Comparison of ENCODE assay signal across 18 mouse cellular contexts in genomic region chr13:9766497-9766896, GRCm38 (mm10). TPM values are rescaled to one million over a fixed set of nuclear protein-coding genes. Genes with fewer than 3 reads are reported as not detected.
A peak's percentile ranks its signal among the peaks of the same experiment; 100 is the strongest.
DNase-seq lines count a peak whose midpoint lies in the region; ATAC-seq lines count a peak whose summit lies in the region.
"Had no signal": no experiment of that assay in that cellular context is flagged by ENCODE, and none has a peak within 500 bp of the region (broad histone marks: within the 10 kb centered on the region; RNA-seq: fewer than 3 reads in every experiment).

No protein-coding gene starts in this region.

- 18% methylated on average over 1 of the region's 1 CpGs for WGBS in limb, embryonic 10.5 days

- H3K4me1 ChIP-seq in megakaryocyte, embryonic 14.5 days: peaks cover 36% of the 10 kb centered on the region
- peaks cover 44% of the 10 kb centered on the region for H3K4me1 ChIP-seq in limb, embryonic 10.5 days

- ATAC-seq in megakaryocyte, adult 5-6 weeks (ENCODE audit: poor library complexity, severe bottlenecking): no peak
- ATAC-seq: hindbrain, embryonic 16.5 days; intestine, postnatal 0 days had no signal

- peak overlapping the region; percentile 40 for H3K4me3 ChIP-seq in megakaryocyte, embryonic 14.5 days (replicated peaks)
- no peak overlapping the region; the same call in 1 of the 2 replicates for H3K4me3 ChIP-seq in limb, embryonic 10.5 days
- H3K4me3 ChIP-seq: lung, embryonic 15.5 days; neural tube, embryonic 12.5 days had no signal

- peak; percentile 67 for DNase-seq in NIH3T3 (ENCODE audit: low read depth)
- peak; percentile 41 for DNase-seq in embryo, embryonic 9.5 days (ENCODE audit: extremely low spot score)
- DNase-seq in limb, embryonic 10.5 days (ENCODE audit: low spot score): peak; percentile 38
- no peak for DNase-seq in urinary bladder, postnatal 14 days (ENCODE audit: low spot score)
- DNase-seq in cerebellum, postnatal 10 days: no peak
- DNase-seq: adrenal gland, adult 8-10 months; cerebellum, adult 9-10 months; heart, postnatal 14 days; thymus, postnatal 25 days had no signal

- H3K9me3 ChIP-seq in megakaryocyte, embryonic 14.5 days: no peaks in the 10 kb centered on the region
- no peaks in the 10 kb centered on the region for H3K9me3 ChIP-seq in limb, embryonic 10.5 days (replicated peaks)
- H3K9me3 ChIP-seq: lung, embryonic 15.5 days; neural tube, embryonic 12.5 days had no signal

- H3K27me3 ChIP-seq in megakaryocyte, embryonic 14.5 days (replicated peaks): peaks cover 2% of the 10 kb centered on the region
- no peaks in the 10 kb centered on the region for H3K27me3 ChIP-seq in limb, embryonic 10.5 days (ENCODE audit: low read depth, poor library complexity, severe bottlenecking)
- H3K27me3 ChIP-seq: lung, embryonic 15.5 days; neural tube, embryonic 12.5 days; Patski had no signal

- 0 out of 2 replicates have a peak overlapping the region, but pooled peaks have one; percentile 100 for H3K27ac ChIP-seq in limb, embryonic 10.5 days
- H3K27ac ChIP-seq: liver, embryonic 14.5 days; lung, embryonic 15.5 days; macrophage; neural tube, embryonic 12.5 days had no signal

- H3K36me3 ChIP-seq in megakaryocyte, embryonic 14.5 days (replicated peaks; ENCODE audit: low read length): no peaks in the 10 kb centered on the region
- H3K36me3 ChIP-seq in limb, embryonic 10.5 days: no peaks in the 10 kb centered on the region
- H3K36me3 ChIP-seq: lung, embryonic 15.5 days; neural tube, embryonic 12.5 days had no signal

RNA-seq across cellular contexts. Expression of gene Zmynd11, which starts 1.4 kb away (rescaled TPM):
- polyA plus RNA-seq in megakaryocyte, embryonic 14.5 days (2012; ENCODE audit: insufficient read depth, low replicate concordance): 5.4 and 11.2 TPM in 2 replicates
- total RNA-seq in megakaryocyte, adult 5-6 weeks (2015): 33.3 and 36.1 TPM in 2 replicates
- 47.3 and 154 TPM in 2 replicates for total RNA-seq in megakaryocyte, adult 5-6 weeks (2017)
- 74.5 and 86.3 TPM in 2 replicates for polyA plus RNA-seq in limb, embryonic 10.5 days (2016; fragmentation: Nextera tagmentation; extraction: Ambion mirVana)

Comparison
In these comparisons a context has a peak if more than half of its experiments do, and no peak if none do; other contexts are left out.
1. DNase-seq: peak in NIH3T3 (single experiment), embryo, embryonic 9.5 days (single experiment) and limb, embryonic 10.5 days (single experiment); none in urinary bladder, postnatal 14 days (single experiment) and cerebellum, postnatal 10 days (0 of 2).